Mouse (Mus musculus) liver, adult 2 months (tissue): ENCODE measurements around the gene Nwd2. TPM values are rescaled to one million over a fixed set of nuclear protein-coding genes. Genes with fewer than 3 reads are reported as not detected.

Source experiments
- DNase-seq: peaks from one replicate; pipeline ENCODE4 v3.0.0-alpha.2; 2011; ENCODE audit warnings: low read depth, low spot score; ENCODE audit errors: extremely low read depth
- H3K27ac ChIP-seq: fragments of 200-500 bp; replicated peaks from 2 replicates; pipeline ENCODE4 v1.5.1; 2012; ENCODE audit warnings: low read depth, mild to moderate bottlenecking, control low read depth, inconsistent platforms, low read length; ENCODE audit not compliant: insufficient read depth
- H3K27me3 ChIP-seq: fragments of 200-500 bp; 2 replicates; pipeline ENCODE4 v1.6.1; 2012; ENCODE audit warnings: mild to moderate bottlenecking, moderate library complexity, low read length, inconsistent platforms; ENCODE audit not compliant: control insufficient read depth, insufficient read depth
- H3K36me3 ChIP-seq: fragments of 200-500 bp; 2 replicates; pipeline ENCODE4 v1.6.1; 2012; ENCODE audit warnings: low read length, inconsistent platforms; ENCODE audit not compliant: control insufficient read depth, insufficient read depth
- H3K4me1 ChIP-seq: fragments of 200-500 bp; 2 replicates; pipeline ENCODE4 v1.6.1; 2011; ENCODE audit warnings: low read length; ENCODE audit not compliant: control insufficient read depth, insufficient read depth
- H3K4me3 ChIP-seq: fragments of 200-500 bp; 2 replicates; pipeline ENCODE4 v1.5.1; 2011; ENCODE audit warnings: low read depth, mild to moderate bottlenecking, control low read depth, low read length, moderate library complexity; ENCODE audit not compliant: insufficient read depth
- H3K79me2 ChIP-seq: fragments of 200-500 bp; 2 replicates; pipeline ENCODE4 v1.6.1; 2012; ENCODE audit warnings: inconsistent platforms, mild to moderate bottlenecking, low read length, moderate library complexity; ENCODE audit not compliant: control insufficient read depth, insufficient read depth
- H3K9ac ChIP-seq: fragments of 200-500 bp; 2 replicates; pipeline ENCODE4 v1.6.1; 2012; ENCODE audit warnings: low read depth, mild to moderate bottlenecking, control low read depth, inconsistent platforms, low read length
- CTCF ChIP-seq: fragments of 200-500 bp; IDR thresholded peaks from 2 replicates; pipeline ENCODE4 v1.5.1; 2011; ENCODE audit warnings: low read depth, low read length, control low read depth
- POLR2A ChIP-seq: fragments of 200-500 bp; IDR thresholded peaks from 2 replicates; pipeline ENCODE4 v1.6.1; 2011; ENCODE audit warnings: low read length, control low read depth; ENCODE audit not compliant: insufficient read depth; ENCODE audit errors: extremely low read depth
- WGBS: fragments of 180-500 bp; shearing (Covaris S2); methylation state at CpG from one replicate; pipeline ENCODE4 v1.1.7; 2018; 5-methylcytosine and 5-hydroxymethylcytosine counted together
- polyA plus RNA-seq: library from polyadenylated mRNA; depleted of rRNA; stranded (reverse); fragments of >200 nt; gene quantifications from 2 replicates; pipeline ENCODE4 v1.2.3, GENCODE M21; 2012
- total RNA-seq: library from RNA; depleted of rRNA; stranded (reverse); fragments of >200 nt; gene quantifications from 2 replicates; pipeline ENCODE4 v1.2.3, GENCODE M21; 2014

The Nwd2 gene
- total and polyA plus RNA-seq, 2 experiments: 0.28 TPM; not detected in 1

- DNase-seq: no peak
- Histone ChIP-seq H3K9ac (no peak overlapping the region), H3K4me3 (no peak overlapping the region), H3K27me3 (no peaks in the 10 kb centered on the region), H3K36me3 (no peaks in the 10 kb centered on the region), H3K4me1 (no peaks in the 10 kb centered on the region), H3K79me2 (no peaks in the 10 kb centered on the region), H3K27ac (no peak overlapping the region)
- TF ChIP-seq CTCF (no peak), POLR2A (no peak)
- WGBS: 55% methylated on average over 2 of the region's 2 CpGs
Measured at GRCm38 (mm10) chr5:63634636-63635035, 14.3 kb upstream of the Nwd2 start.

- TF ChIP-seq CTCF: no peak
- TF ChIP-seq POLR2A: no peak
- DNase-seq: no peak
- WGBS: 15% methylated on average over 2 of the region's 2 CpGs
- Histone ChIP-seq H3K79me2 (no peaks in the 10 kb centered on the region), H3K4me3 (no peak overlapping the region), H3K27me3 (peaks cover 10% of the 10 kb centered on the region), H3K4me1 (no peaks in the 10 kb centered on the region), H3K36me3 (no peaks in the 10 kb centered on the region), H3K27ac (no peak overlapping the region), H3K9ac (no peak overlapping the region)
Measured at GRCm38 (mm10) chr5:63648187-63648586, 715 bp upstream of the Nwd2 start.

- H3K4me1 ChIP-seq: no peaks in the 10 kb centered on the region
- WGBS: 2% methylated on average over 83 of the region's 83 CpGs
- H3K9ac ChIP-seq: no peak overlapping the region
- H3K27me3 ChIP-seq: peaks cover 10% of the 10 kb centered on the region
- no peak for DNase-seq
- no peaks in the 10 kb centered on the region for H3K36me3 ChIP-seq
- H3K27ac ChIP-seq: no peak overlapping the region
- TF ChIP-seq CTCF (no peak), POLR2A (no peak)
- H3K4me3 ChIP-seq: no peak overlapping the region
- H3K79me2 ChIP-seq: no peaks in the 10 kb centered on the region
Measured at GRCm38 (mm10) chr5:63649533-63650464, 897 bp downstream of the Nwd2 start.

- Histone ChIP-seq H3K27me3 (peaks cover 13% of the 10 kb centered on the region), H3K79me2 (no peaks in the 10 kb centered on the region), H3K36me3 (no peaks in the 10 kb centered on the region), H3K27ac (no peak overlapping the region), H3K9ac (no peak overlapping the region), H3K4me3 (no peak overlapping the region), H3K4me1 (no peaks in the 10 kb centered on the region)
- DNase-seq: no peak
- TF ChIP-seq POLR2A: no peak
- TF ChIP-seq CTCF: no peak
Measured at GRCm38 (mm10) chr5:63651813-63652212, 2.9 kb downstream of the Nwd2 start.

DNA sequence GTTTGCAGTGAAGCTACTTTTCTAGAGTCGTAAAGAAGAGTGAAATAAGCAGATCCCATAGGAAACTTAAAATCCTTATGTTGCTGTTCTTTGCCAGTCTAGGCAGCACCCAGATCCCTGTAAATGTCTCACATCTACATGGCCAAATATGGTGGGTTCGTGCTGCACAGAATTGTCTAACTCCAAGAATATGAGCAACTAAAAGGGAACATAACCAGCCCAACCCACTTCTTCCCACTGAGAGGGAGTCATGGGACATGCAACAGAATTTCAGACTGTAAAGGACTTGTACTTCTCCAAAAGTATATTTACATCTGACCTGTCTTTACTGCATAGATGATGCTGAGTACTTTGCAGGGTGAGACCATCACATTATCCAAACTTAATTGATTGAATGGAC lies 3.8 kb downstream of the Nwd2 start:
- WGBS: 79% methylated on average over 2 of the region's 2 CpGs
- Histone ChIP-seq H3K4me1 (no peaks in the 10 kb centered on the region), H3K79me2 (no peaks in the 10 kb centered on the region), H3K36me3 (no peaks in the 10 kb centered on the region), H3K4me3 (no peak overlapping the region), H3K27me3 (peaks cover 13% of the 10 kb centered on the region), H3K9ac (no peak overlapping the region), H3K27ac (no peak overlapping the region)
- DNase-seq: no peak
- TF ChIP-seq POLR2A (no peak), CTCF (no peak)

DNA sequence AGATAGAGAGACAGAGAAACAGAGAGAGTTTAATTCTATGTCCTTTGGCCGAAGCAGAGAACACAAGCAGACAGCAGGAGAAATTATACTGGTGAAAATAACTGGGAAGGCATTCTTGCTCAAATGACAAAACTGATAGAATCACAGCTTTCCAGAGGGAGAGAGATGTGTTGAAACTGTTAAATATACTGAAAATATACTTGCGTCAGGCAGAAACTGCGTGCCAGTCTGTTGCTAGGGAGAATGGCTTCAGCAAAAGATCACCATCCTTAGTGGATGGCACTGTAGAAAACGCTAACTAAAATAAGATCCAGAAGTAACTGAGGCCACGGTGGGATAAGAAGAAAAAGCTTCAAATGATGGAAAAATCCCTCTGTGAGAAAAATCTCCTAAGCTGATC lies 18.0 kb downstream of the Nwd2 start:
- H3K36me3 ChIP-seq: no peaks in the 10 kb centered on the region
- H3K79me2 ChIP-seq: no peaks in the 10 kb centered on the region
- H3K4me1 ChIP-seq: no peaks in the 10 kb centered on the region
- H3K4me3 ChIP-seq: no peak overlapping the region
- no peak overlapping the region for H3K27ac ChIP-seq
- no peak for DNase-seq
- 88% methylated on average over 5 of the region's 5 CpGs for WGBS
- no peak overlapping the region for H3K9ac ChIP-seq
- H3K27me3 ChIP-seq: no peaks in the 10 kb centered on the region
- TF ChIP-seq CTCF: no peak
- TF ChIP-seq POLR2A: no peak
